Mouse (Mus musculus): ENCODE data around the gene Frmd6.

Frmd6 gene

DNA sequence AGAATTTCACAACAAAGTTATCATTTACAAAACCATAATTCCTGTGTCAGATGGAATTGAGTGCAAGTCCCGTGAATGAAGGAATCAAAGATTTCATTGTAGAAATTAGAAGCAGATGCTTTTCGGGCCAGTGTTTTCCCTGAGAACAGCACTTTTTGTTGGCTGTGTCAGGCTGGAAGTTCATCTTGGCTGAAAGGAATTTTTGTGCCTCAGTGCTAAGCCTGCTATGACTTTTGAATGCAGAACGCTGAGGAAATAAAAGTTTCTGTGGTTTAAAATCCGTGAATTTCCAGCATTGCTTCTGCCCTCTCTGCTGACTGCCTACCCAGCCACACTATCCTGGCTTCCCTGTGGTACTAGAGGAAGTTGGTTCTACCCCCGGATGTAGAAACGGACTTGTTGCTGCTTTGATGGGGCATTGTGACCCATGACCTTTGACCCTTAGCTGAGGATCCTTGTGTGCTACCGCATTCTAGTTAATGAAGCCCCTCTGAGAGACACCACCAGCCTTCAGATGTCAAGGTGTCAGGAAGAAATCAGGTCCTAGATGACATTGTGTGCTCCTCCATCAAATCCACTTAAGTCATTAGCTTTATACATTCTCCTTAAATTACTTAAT lies 26.1 kb downstream of the Frmd6 start:
- no peak for DNase-seq (ENCODE audit: low read depth, low spot score)

DNA sequence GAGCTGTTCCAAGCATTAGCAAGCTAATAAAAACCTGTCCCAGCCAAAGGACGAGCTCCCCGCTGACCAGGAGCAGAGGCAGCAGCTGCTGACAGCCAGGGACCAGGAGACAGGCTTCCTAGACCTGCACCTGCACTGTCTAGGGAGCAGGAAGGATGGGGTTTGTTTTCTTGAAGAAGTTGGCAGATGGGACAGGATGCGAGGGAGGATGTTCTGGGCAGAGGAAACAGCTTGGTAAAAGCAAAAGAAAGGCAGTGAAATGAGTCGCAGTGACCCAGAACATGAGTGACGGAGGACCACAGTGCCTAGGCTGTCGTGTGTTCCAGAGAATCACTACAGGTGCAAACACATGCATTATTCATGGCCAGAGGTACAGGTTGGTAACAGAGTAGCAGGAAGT lies 27.7 kb downstream of the Frmd6 start:
- DNase-seq (ENCODE audit: low read depth, low spot score): no peak

DNA sequence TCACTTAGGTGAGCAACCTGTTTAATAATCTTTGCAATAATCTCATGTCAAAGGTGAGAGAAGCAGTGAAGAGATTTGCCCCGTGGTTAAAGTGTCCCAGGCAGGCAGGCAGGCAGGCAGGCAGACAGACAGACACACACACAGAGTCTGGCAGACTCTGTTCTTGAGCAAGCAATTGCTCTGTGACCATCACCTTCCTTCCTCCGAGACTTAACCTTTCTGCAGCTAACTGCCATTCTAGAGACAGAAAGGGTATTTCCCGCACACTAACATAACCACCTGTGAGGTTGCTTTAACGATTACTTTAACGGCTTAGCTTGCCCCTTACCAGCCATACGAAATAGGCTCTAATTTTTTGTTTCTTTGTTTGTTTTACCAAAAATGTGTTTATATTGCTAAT lies 30.4 kb downstream of the Frmd6 start:
- no peak for DNase-seq (ENCODE audit: low read depth, low spot score)

GRCm38 (mm10) chr12:70856776-70857175 lies 31.5 kb downstream of the Frmd6 start:
- DNase-seq (ENCODE audit: low read depth, low spot score): no peak

- no peak for DNase-seq (ENCODE audit: low read depth, low spot score)
These were observed 38.0 kb downstream of the Frmd6 start for GRCm38 (mm10) chr12:70863281-70863680.

DNA sequence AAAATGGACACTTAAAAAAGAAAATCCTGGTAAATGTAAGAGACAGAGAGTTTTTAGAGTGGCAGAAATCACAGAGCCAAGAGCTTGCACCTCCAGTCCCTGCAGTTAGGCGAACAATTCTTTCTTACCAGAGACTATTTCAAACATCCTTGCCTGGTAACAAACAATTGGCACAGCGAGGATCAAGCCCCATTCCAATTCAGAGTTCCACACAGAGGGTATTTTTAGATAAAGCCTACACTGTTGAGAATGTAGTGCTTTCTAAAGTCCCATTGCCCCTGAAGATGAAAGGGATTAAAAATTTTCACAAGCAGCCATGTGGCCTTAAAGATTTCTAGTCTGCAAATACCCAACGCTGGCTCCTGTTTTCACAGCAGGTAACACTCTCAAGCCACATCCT lies 42.5 kb downstream of the Frmd6 start:
- no peak for DNase-seq (ENCODE audit: low read depth, low spot score)

GRCm38 (mm10) chr12:70868190-70868987 lies 43.1 kb downstream of the Frmd6 start:
- no peak for DNase-seq (ENCODE audit: low read depth, low spot score)

- DNase-seq (ENCODE audit: low read depth, low spot score): no peak
These were observed 43.6 kb downstream of the Frmd6 start for GRCm38 (mm10) chr12:70868988-70869291.

- no peak for DNase-seq (ENCODE audit: low read depth, low spot score)
These were observed 48.2 kb downstream of the Frmd6 start for GRCm38 (mm10) chr12:70873544-70873943.

DNA sequence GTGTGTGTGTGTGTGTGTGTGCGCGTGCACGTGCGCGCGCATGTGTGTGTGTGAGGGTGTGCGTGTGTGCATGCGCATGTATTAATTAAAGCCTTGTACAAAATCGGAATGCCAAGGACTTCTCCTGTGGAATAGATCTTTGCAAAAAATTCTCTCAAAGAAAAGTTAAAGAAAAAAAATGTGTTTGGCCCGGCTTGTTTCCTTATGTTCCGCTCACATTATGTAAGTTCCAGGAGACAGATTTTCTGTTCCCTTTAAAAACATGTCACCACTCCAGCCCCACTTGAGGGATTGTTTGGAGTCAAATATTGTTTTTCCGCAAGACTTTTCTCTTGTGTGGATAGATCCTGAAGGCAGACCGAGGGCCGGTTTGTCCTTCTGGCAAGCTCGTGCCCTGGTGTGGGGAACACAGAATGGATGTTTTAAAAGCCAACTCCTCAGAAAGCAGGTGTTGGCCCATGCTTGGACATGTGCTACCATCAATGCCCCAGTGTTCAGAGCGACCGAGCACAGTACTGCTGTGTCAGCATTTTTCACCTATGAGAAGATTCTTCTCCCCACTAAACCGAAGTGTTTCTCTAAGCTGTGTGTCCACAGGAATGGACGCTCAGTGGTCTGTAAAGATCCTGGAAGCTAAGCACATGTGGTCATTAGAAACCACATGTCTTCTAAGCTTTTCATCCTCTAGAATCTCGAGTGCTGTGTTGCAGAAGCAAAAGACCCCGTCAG lies 51.1 kb downstream of the Frmd6 start:
- DNase-seq (ENCODE audit: low read depth, low spot score): no peak

DNA sequence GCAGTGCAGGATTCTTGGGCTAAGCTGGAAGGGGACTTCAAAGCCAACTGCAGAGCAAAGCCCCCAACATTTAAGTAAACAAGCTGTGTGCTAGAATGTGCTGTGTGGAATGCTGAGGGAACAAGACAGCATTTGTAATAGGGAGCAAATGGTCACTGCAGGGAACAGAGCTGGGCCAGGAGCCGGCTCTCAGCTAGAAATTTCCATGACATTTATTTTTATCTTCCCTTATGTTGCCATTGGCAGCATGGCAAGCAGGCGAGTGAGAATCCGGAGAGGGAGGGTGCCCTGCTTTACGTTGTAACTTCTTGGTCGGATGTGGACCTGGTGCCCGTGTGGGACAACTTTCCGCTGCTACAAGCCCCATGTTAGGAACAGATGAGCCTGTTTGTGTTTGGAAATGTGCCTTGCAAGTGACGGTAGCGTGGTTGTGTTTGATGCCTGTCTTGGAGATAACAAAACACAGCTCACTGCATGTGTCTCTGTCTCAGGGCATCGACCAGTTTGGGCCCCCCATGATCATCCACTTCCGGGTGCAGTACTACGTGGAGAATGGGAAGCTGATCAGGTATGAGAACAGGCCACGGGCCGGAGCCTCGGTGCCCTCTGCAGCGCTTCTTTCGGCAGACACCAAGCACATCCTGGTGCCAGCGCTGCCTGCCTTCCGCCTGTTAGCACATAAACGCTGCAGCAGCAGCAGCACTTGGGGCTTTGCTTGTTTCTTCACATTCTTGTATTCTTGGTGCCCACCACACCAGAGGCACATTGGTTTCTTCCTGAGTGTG lies 52.8 kb downstream of the Frmd6 start:
- no peak for DNase-seq (ENCODE audit: low read depth, low spot score)

DNA sequence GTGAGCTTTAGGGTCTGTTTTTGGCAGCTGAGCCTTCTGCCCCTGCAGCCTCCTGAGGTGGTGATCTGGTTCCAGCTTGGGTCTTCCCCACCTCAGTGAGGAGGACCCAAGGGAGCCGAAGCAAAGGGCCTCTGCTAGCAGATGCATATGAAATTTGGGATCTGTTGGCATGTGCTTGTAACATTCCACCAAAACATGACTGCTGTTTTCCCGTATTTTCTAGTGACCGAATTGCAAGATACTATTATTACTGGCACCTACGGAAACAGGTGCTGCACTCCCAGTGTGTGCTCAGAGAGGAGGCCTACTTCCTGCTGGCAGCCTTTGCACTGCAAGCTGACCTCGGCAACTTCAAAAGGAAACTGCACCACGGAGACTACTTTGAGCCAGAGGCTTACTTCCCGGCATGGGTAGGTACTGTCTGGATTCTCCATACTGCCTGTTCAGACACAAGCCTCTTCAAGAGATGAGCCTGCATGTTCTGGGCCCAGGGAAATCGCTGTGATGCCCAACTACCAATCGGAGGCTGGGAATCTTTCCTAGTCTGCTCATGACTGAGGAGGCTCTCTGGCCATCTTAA lies 55.2 kb downstream of the Frmd6 start:
- no peak for DNase-seq (ENCODE audit: low read depth, low spot score)

DNA sequence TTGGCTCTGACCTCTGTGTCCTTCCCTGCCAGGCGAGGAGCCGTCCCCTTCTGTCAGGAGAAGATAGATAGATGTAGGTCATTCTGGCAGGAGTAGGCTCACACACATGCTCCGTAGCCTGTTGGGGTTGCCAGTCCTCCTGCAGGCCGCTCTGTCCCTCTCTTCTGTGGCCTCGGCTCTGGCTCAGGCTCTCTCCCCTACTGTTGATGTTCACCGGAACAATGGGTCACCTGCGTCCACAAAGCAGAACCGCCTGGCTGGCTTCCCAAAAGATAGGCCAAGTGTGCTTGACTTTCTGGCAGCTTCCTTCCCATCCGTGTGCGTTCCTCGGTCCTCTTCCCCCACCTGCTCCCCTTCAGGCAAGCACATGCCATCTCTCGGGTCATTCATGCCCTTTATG lies 56.0 kb downstream of the Frmd6 start:
- no peak for DNase-seq (ENCODE audit: low read depth, low spot score)

GRCm38 (mm10) chr12:70881854-70882253 lies 56.5 kb downstream of the Frmd6 start:
- DNase-seq (ENCODE audit: low read depth, low spot score): no peak

GRCm38 (mm10) chr12:70883141-70883540 lies 57.8 kb downstream of the Frmd6 start:
- DNase-seq (ENCODE audit: low read depth, low spot score): no peak

- no peak for DNase-seq (ENCODE audit: low read depth, low spot score)
These were observed 58.8 kb downstream of the Frmd6 start for GRCm38 (mm10) chr12:70884113-70884512.

DNA sequence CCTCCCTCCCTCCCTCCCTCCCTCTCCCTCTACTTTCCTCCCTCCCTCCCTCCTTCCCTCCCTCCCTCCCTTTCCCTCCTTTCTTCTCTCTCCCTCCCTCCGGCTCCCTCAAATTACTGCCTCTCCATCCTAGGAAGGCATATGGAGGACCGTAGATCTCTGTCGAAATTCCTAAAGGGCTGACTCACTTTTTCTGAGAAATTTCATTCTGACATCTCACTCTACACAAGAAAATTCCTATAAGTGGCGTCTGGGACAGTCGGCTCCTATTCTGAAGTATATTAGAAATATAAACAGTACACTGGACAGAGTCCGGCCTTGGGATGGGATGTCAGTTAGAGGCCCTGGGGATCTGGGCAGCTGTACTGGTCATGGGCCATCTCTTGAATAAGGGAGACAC lies 59.7 kb downstream of the Frmd6 start:
- no peak for DNase-seq (ENCODE audit: low read depth, low spot score)

GRCm38 (mm10) chr12:70885576-70885975 lies 60.3 kb downstream of the Frmd6 start:
- no peak for DNase-seq (ENCODE audit: low read depth, low spot score)

DNA sequence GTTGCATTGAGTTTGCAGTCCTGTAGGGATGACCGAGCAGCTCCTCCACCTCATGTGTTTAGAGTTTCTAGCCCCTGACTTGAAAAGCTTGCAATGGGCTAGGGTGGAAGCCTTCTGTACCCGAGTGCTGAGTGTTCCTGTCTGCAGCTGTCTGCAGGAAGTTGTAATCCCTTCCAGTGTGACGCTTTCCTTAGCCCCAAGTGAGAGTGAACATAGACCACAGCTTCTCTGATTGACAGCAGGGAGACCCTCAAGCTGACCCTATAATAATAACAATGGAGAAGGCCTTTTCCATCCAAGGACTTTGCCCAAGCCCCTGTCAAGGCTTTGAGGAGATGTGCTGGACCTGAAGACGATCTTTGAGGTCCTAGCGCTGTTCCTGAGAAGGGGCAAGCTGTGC lies 65.1 kb downstream of the Frmd6 start:
- no peak for DNase-seq (ENCODE audit: low read depth, low spot score)

GRCm38 (mm10) chr12:70890874-70891470 lies 65.7 kb downstream of the Frmd6 start:
- DNase-seq (ENCODE audit: low read depth, low spot score): no peak

GRCm38 (mm10) chr12:70895275-70895674 lies 70.0 kb downstream of the Frmd6 start:
- DNase-seq (ENCODE audit: low read depth, low spot score): no peak

Data from brain, embryonic 18.5 days (tissue).